Mouse (Mus musculus): ENCODE results near the gene Anxa6. TPM values are rescaled to one million over a fixed set of nuclear protein-coding genes. Genes with fewer than 3 reads are reported as not detected.
A peak's percentile ranks its signal among the peaks of the same experiment; 100 is the strongest.

Anxa6 gene
- polyA plus RNA-seq, 1 experiment from 2014 or later, result 393 TPM

DNA sequence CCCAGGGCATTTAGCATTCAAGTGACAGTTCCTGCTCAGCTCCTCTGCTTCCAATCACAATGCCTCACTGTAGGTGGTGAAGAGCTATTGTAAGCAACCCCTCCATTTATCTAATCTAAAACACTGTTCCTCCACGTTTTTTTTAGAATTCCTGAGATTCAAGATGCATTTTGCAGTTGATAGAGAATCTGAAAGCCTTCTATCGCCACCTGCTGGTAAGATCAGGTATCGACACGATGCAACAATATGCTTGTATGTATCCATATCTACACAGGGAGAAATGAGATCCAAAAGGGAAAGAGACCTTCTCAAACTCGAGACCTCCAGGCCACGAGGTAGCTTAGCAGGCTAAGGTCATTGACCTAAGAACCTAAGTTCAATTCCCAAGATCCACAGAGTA, 49.2 kb downstream of the Anxa6 start:
- no peaks in the 10 kb centered on the region for H3K9me3 ChIP-seq (ENCODE audit: control insufficient read depth, low read length)
- H3K4me2 ChIP-seq (ENCODE audit: low read depth, low read length), result no peak overlapping the region
- no peak overlapping the region for H3K9ac ChIP-seq (ENCODE audit: low read depth, low read length)
- no peaks in the 10 kb centered on the region for H3K27me3 ChIP-seq (replicated peaks; ENCODE audit: control insufficient read depth, insufficient read depth, low read length)
- no peaks in the 10 kb centered on the region for H3K4me1 ChIP-seq (ENCODE audit: control insufficient read depth, insufficient read depth, low read length)
- H3K36me3 ChIP-seq (ENCODE audit: control insufficient read depth, insufficient read depth, low read length), result peaks cover 87% of the 10 kb centered on the region
- ATAC-seq (ENCODE audit: low read depth) (no peak), DNase-seq (ENCODE audit: low spot score) (peak; percentile 88)
- no peak overlapping the region for H3K27ac ChIP-seq (replicated peaks; ENCODE audit: low read depth, low read length)
- no peak overlapping the region for H3K4me3 ChIP-seq (ENCODE audit: low read depth, low read length)
- WGBS, result 1% methylated on average over 6 of the region's 6 CpGs

GRCm38 (mm10) chr11:54982520-54982919, 50.7 kb downstream of the Anxa6 start:
- Histone ChIP-seq H3K9me3 (ENCODE audit: control insufficient read depth, low read length) (no peaks in the 10 kb centered on the region), H3K4me3 (ENCODE audit: low read depth, low read length) (no peak overlapping the region), H3K4me1 (ENCODE audit: control insufficient read depth, insufficient read depth, low read length) (no peaks in the 10 kb centered on the region), H3K9ac (ENCODE audit: low read depth, low read length) (no peak overlapping the region), H3K27me3 (replicated peaks; ENCODE audit: control insufficient read depth, insufficient read depth, low read length) (no peaks in the 10 kb centered on the region), H3K27ac (replicated peaks; ENCODE audit: low read depth, low read length) (no peak overlapping the region), H3K4me2 (ENCODE audit: low read depth, low read length) (no peak overlapping the region), H3K36me3 (ENCODE audit: control insufficient read depth, insufficient read depth, low read length) (peaks cover 87% of the 10 kb centered on the region)
- ATAC-seq (ENCODE audit: low read depth) (no peak), DNase-seq (ENCODE audit: low spot score) (no peak)
- 84% methylated on average over 6 of the region's 6 CpGs for WGBS

- ATAC-seq (ENCODE audit: low read depth) (no peak), DNase-seq (ENCODE audit: low spot score) (no peak)
- H3K9ac ChIP-seq (ENCODE audit: low read depth, low read length), result no peak overlapping the region
- WGBS, result 86% methylated on average over 4 of the region's 4 CpGs
- no peak overlapping the region for H3K4me2 ChIP-seq (ENCODE audit: low read depth, low read length)
- H3K4me1 ChIP-seq (ENCODE audit: control insufficient read depth, insufficient read depth, low read length), result no peaks in the 10 kb centered on the region
- no peaks in the 10 kb centered on the region for H3K9me3 ChIP-seq (ENCODE audit: control insufficient read depth, low read length)
- peaks cover 82% of the 10 kb centered on the region for H3K36me3 ChIP-seq (ENCODE audit: control insufficient read depth, insufficient read depth, low read length)
- no peaks in the 10 kb centered on the region for H3K27me3 ChIP-seq (replicated peaks; ENCODE audit: control insufficient read depth, insufficient read depth, low read length)
- H3K27ac ChIP-seq (replicated peaks; ENCODE audit: low read depth, low read length), result no peak overlapping the region
- no peak overlapping the region for H3K4me3 ChIP-seq (ENCODE audit: low read depth, low read length)
These were observed 51.6 kb downstream of the Anxa6 start for GRCm38 (mm10) chr11:54981630-54982029.

- WGBS, result 64% methylated on average over 6 of the region's 6 CpGs
- no peak overlapping the region for H3K9ac ChIP-seq (ENCODE audit: low read depth, low read length)
- H3K4me1 ChIP-seq (ENCODE audit: control insufficient read depth, insufficient read depth, low read length), result no peaks in the 10 kb centered on the region
- DNase-seq (ENCODE audit: low spot score) (no peak), ATAC-seq (ENCODE audit: low read depth) (no peak)
- H3K36me3 ChIP-seq (ENCODE audit: control insufficient read depth, insufficient read depth, low read length), result peaks cover 47% of the 10 kb centered on the region
- no peaks in the 10 kb centered on the region for H3K27me3 ChIP-seq (replicated peaks; ENCODE audit: control insufficient read depth, insufficient read depth, low read length)
- no peak overlapping the region for H3K27ac ChIP-seq (replicated peaks; ENCODE audit: low read depth, low read length)
- H3K9me3 ChIP-seq (ENCODE audit: control insufficient read depth, low read length), result no peaks in the 10 kb centered on the region
- no peak overlapping the region for H3K4me3 ChIP-seq (ENCODE audit: low read depth, low read length)
- no peak overlapping the region for H3K4me2 ChIP-seq (ENCODE audit: low read depth, low read length)
These were observed 55.8 kb downstream of the Anxa6 start for GRCm38 (mm10) chr11:54977385-54977937.

GRCm38 (mm10) chr11:54976351-54976750, 56.9 kb downstream of the Anxa6 start:
- 91% methylated on average over 2 of the region's 2 CpGs for WGBS
- no peak overlapping the region for H3K9ac ChIP-seq (ENCODE audit: low read depth, low read length)
- no peak overlapping the region for H3K4me3 ChIP-seq (ENCODE audit: low read depth, low read length)
- peaks cover 36% of the 10 kb centered on the region for H3K36me3 ChIP-seq (ENCODE audit: control insufficient read depth, insufficient read depth, low read length)
- no peaks in the 10 kb centered on the region for H3K27me3 ChIP-seq (replicated peaks; ENCODE audit: control insufficient read depth, insufficient read depth, low read length)
- H3K9me3 ChIP-seq (ENCODE audit: control insufficient read depth, low read length), result no peaks in the 10 kb centered on the region
- no peaks in the 10 kb centered on the region for H3K4me1 ChIP-seq (ENCODE audit: control insufficient read depth, insufficient read depth, low read length)
- no peak overlapping the region for H3K27ac ChIP-seq (replicated peaks; ENCODE audit: low read depth, low read length)
- ATAC-seq (ENCODE audit: low read depth) (no peak), DNase-seq (ENCODE audit: low spot score) (no peak)
- no peak overlapping the region for H3K4me2 ChIP-seq (ENCODE audit: low read depth, low read length)

GRCm38 (mm10) chr11:54975756-54976155, 57.5 kb downstream of the Anxa6 start:
- Histone ChIP-seq H3K9ac (ENCODE audit: low read depth, low read length) (no peak overlapping the region), H3K4me2 (ENCODE audit: low read depth, low read length) (no peak overlapping the region), H3K9me3 (ENCODE audit: control insufficient read depth, low read length) (no peaks in the 10 kb centered on the region), H3K27ac (replicated peaks; ENCODE audit: low read depth, low read length) (no peak overlapping the region), H3K4me1 (ENCODE audit: control insufficient read depth, insufficient read depth, low read length) (no peaks in the 10 kb centered on the region), H3K27me3 (replicated peaks; ENCODE audit: control insufficient read depth, insufficient read depth, low read length) (no peaks in the 10 kb centered on the region), H3K36me3 (ENCODE audit: control insufficient read depth, insufficient read depth, low read length) (peaks cover 30% of the 10 kb centered on the region), H3K4me3 (ENCODE audit: low read depth, low read length) (no peak overlapping the region)
- ATAC-seq (ENCODE audit: low read depth), result no peak
- WGBS, result 89% methylated on average over 2 of the region's 2 CpGs
- no peak for DNase-seq (ENCODE audit: low spot score)

- no peak for DNase-seq (ENCODE audit: low spot score)
- H3K4me1 ChIP-seq (ENCODE audit: control insufficient read depth, insufficient read depth, low read length), result no peaks in the 10 kb centered on the region
- H3K4me3 ChIP-seq (ENCODE audit: low read depth, low read length), result no peak overlapping the region
- H3K9ac ChIP-seq (ENCODE audit: low read depth, low read length), result no peak overlapping the region
- WGBS, result 87% methylated on average over 5 of the region's 5 CpGs
- H3K27ac ChIP-seq (replicated peaks; ENCODE audit: low read depth, low read length), result no peak overlapping the region
- peaks cover 28% of the 10 kb centered on the region for H3K36me3 ChIP-seq (ENCODE audit: control insufficient read depth, insufficient read depth, low read length)
- no peaks in the 10 kb centered on the region for H3K9me3 ChIP-seq (ENCODE audit: control insufficient read depth, low read length)
- no peaks in the 10 kb centered on the region for H3K27me3 ChIP-seq (replicated peaks; ENCODE audit: control insufficient read depth, insufficient read depth, low read length)
- no peak for ATAC-seq (ENCODE audit: low read depth)
- no peak overlapping the region for H3K4me2 ChIP-seq (ENCODE audit: low read depth, low read length)
These were observed 57.9 kb downstream of the Anxa6 start for GRCm38 (mm10) chr11:54975340-54975739.

GRCm38 (mm10) chr11:54974639-54975038, 58.6 kb downstream of the Anxa6 start:
- no peak overlapping the region for H3K4me3 ChIP-seq (ENCODE audit: low read depth, low read length)
- WGBS, result 88% methylated on average over 4 of the region's 4 CpGs
- no peaks in the 10 kb centered on the region for H3K9me3 ChIP-seq (ENCODE audit: control insufficient read depth, low read length)
- DNase-seq (ENCODE audit: low spot score), result no peak
- H3K4me2 ChIP-seq (ENCODE audit: low read depth, low read length), result no peak overlapping the region
- H3K36me3 ChIP-seq (ENCODE audit: control insufficient read depth, insufficient read depth, low read length), result peaks cover 22% of the 10 kb centered on the region
- no peak overlapping the region for H3K9ac ChIP-seq (ENCODE audit: low read depth, low read length)
- H3K4me1 ChIP-seq (ENCODE audit: control insufficient read depth, insufficient read depth, low read length), result no peaks in the 10 kb centered on the region
- ATAC-seq (ENCODE audit: low read depth), result no peak
- no peaks in the 10 kb centered on the region for H3K27me3 ChIP-seq (replicated peaks; ENCODE audit: control insufficient read depth, insufficient read depth, low read length)
- no peak overlapping the region for H3K27ac ChIP-seq (replicated peaks; ENCODE audit: low read depth, low read length)

GRCm38 (mm10) chr11:54973481-54974212, 59.6 kb downstream of the Anxa6 start:
- no peaks in the 10 kb centered on the region for H3K9me3 ChIP-seq (ENCODE audit: control insufficient read depth, low read length)
- H3K4me2 ChIP-seq (ENCODE audit: low read depth, low read length), result no peak overlapping the region
- ATAC-seq (ENCODE audit: low read depth), result peak; percentile 68; the same call in 1 of the 2 replicates
- H3K4me3 ChIP-seq (ENCODE audit: low read depth, low read length), result no peak overlapping the region
- WGBS, result 49% methylated on average over 8 of the region's 8 CpGs
- H3K27ac ChIP-seq (replicated peaks; ENCODE audit: low read depth, low read length), result no peak overlapping the region; the same call in 1 of the 2 replicates
- H3K9ac ChIP-seq (ENCODE audit: low read depth, low read length), result 0 out of 2 replicates have a peak overlapping the region, but pooled peaks have one; percentile 19
- peaks cover 12% of the 10 kb centered on the region for H3K36me3 ChIP-seq (ENCODE audit: control insufficient read depth, insufficient read depth, low read length)
- DNase-seq (ENCODE audit: low spot score), result peak; percentile 84
- H3K4me1 ChIP-seq (ENCODE audit: control insufficient read depth, insufficient read depth, low read length), result no peaks in the 10 kb centered on the region
- no peaks in the 10 kb centered on the region for H3K27me3 ChIP-seq (replicated peaks; ENCODE audit: control insufficient read depth, insufficient read depth, low read length)
